Mouse (Mus musculus): ENCODE results near the gene Olfr924.
"Not testable (repeated sequence)": the region's sequence is repeated elsewhere in the genome, so short reads cannot be mapped to it uniquely, and the experiment has no call there.

Olfr924 gene

DNA sequence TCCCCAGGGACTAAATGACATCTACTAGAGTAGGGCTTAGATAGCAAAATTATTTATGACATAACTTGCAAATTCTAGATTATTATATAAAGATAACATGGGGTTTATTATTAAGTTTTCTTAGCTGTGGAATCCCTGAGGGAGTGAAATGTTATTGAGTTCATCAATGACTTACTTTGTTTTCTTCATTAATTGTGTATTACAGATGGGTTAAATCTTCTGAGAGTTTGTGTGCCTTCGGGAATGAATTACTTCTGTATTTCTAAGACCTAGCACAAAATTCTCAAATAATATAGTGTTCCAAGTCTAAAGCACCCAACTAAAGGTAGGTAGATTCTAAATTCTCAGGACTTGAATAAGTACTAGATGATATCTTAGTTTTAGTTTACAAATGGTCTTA, at the start of gene Olfr924:
TSS of gene Olfr924 (plus strand) at position 301 of the 400 bp plus-strand sequence.
- no peak for DNase-seq (ENCODE audit: low spot score in 2 of 2)

GRCm38 (mm10) chr9:38805696-38806095, 38.6 kb upstream of the Olfr924 start:
- no peak for DNase-seq (ENCODE audit: low spot score in 2 of 2)

DNA sequence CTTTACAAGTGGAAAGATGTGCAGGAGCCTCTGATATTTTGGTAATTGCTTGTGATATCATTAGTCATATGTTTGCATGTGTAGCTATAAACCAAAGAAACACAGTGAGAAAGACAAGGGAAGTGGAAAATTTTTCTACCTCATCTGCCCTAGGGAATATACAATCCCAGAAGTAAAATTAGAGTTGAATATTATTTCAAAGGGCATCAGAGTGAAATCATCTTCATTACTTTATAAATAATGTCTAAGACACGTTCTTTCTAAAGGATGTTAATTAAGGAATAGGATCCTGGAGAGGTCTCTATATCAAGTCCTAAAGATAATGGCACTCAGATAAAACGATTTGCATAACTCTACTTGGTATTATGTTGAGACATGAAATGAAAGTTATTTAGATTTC, 29.9 kb upstream of the Olfr924 start, which contains the start of gene Olfr922:
TSS of gene Olfr922 (plus strand) at position 301 of the 400 bp plus-strand sequence.
- DNase-seq (ENCODE audit: low spot score in 2 of 2): no peak

DNA sequence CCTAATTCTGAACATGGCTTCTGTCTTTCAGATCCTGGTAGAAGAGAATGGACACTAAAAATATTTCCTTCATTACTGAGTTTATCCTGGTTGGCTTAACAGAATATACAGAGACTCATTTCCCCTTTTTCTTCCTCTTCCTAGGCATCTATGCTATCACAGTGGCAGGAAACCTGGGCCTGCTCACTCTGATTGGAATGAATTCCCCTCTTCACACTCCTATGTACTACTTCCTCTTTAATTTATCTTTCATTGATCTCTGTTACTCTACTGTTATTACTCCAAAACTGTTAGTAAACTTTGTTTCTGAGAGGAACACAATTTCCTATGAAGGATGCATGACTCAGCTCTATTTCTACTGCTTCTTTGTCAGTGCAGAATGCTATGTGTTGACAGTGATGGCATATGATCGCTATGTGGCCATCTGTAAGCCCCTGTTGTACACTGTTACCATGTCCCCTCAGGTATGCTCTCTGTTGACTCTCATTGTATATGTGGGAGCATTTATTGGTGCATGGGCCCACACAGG, 28.7 kb upstream of the Olfr924 start:
- no peak for DNase-seq (ENCODE audit: low spot score in 2 of 2)

DNA sequence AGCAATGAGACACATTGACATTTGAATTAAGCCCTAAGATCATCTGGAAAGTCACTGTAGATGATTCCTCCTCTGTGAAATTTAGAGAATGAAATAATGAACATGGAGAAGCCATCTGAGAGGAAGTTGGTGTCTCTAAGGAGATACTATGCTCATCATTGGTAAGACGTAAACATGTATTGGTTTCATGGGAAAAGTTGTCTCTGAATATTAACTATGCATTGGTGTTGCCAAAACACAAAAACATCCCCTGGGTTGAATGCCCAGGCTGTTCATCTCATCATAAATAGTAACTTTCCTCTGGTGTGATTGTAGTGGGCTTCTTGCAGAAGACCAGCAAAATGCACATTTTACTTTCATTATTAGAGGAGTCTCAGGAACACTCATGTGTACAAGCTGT, 18.0 kb upstream of the Olfr924 start, which contains the start of gene Olfr923:
TSS of gene Olfr923 (plus strand) at position 301 of the 400 bp plus-strand sequence.
- DNase-seq (ENCODE audit: low spot score in 2 of 2): no peak

- no peak for DNase-seq (ENCODE audit: low spot score in 2 of 2)
Observed at GRCm38 (mm10) chr9:38833027-38833426, 11.2 kb upstream of the Olfr924 start.

- DNase-seq (ENCODE audit: low spot score in 2 of 2): no peak
Observed at GRCm38 (mm10) chr9:38854760-38855159, 10.5 kb downstream of the Olfr924 start, which contains the start of gene Olfr26. Gene Olfr26 (plus strand): TSS chr9:38855060.

DNA sequence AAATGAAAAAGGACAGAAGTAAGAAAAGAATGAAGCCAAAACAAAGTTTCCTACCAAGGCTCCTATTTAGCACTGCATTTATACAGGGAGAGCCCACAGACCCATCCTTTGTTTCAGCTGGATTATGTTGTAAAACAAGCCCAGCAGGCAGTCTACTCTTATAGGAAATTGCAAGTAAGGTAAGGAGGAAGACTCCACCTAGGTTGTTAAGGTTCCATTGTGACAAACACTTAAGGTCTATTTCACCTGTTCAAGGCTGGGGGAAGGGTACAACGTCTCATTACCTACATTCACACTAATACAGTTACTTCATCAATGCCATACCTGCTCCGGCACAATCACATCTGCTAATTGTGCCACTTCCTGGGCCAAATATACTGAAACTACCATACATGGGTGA, 30.6 kb downstream of the Olfr924 start:
- not testable (repeated sequence) for DNase-seq (ENCODE audit: low spot score in 2 of 2)

DNA sequence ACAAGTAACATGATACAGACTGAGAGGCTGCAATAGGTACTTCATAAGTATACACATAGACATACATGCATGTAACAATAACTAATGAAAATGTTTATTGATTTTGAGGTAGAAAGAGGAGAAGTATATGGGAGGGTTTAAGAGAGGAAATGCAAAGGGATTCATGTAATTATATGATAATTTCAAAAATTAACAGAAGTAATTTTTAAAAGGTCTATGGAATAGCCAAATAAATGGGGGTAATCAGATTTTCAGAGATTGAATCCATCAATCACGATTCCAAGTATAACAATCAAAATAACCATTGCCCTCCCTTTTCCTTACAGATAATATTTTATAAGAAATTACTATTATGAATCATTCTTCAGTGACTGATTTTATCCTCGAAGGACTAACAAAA, 32.6 kb downstream of the Olfr924 start, which contains the start of gene Olfr926:
TSS of gene Olfr926 (plus strand) at position 301 of the 400 bp plus-strand sequence.
- DNase-seq (ENCODE audit: low spot score in 2 of 2): no peak

Data from natural killer cell, adult 2 months (primary cell).